Mouse (Mus musculus) MEL (cell line): ENCODE measurements at regions not wholly inside any gene's neighbourhood (a gene's known extent, or its start where the extent isn't known, plus 50 kb on each side); places are given as distances from the start of the nearest gene placed in this dataset.

ENCODE experiments used
- DNase-seq: peaks from one replicate; pipeline ENCODE4 v3.0.0; 2011; ENCODE audit warnings: low read depth, low spot score
- H3K27ac ChIP-seq: 2 replicates; pipeline ENCODE4 v1.5.1; 2012; ENCODE audit warnings: low read depth, mild to moderate bottlenecking, control low read depth, low read length, moderate library complexity; ENCODE audit not compliant: control insufficient read depth
- H3K27me3 ChIP-seq, 2 experiments: fragments of 150-350 bp in 1 of 2; sonication (generic) in 1 of 2; 2 replicates each; pipeline ENCODE4 v1.6.1; 2012; ENCODE audit warnings: low read length in 2 of 2, mild to moderate bottlenecking in 2 of 2, improper control_type of control experiment in 1 of 2, moderate library complexity in 1 of 2; ENCODE audit not compliant: insufficient read depth in 2 of 2, control insufficient read depth in 1 of 2
- H3K36me3 ChIP-seq, 2 experiments: 2 replicates each; pipeline ENCODE4 v1.6.1; 2012 to 2014; ENCODE audit warnings: low read length in 2 of 2, improper control_type of control experiment in 1 of 2, inconsistent platforms in 1 of 2, mild to moderate bottlenecking in 1 of 2; ENCODE audit not compliant: insufficient read depth in 2 of 2, control insufficient read depth in 1 of 2
- H3K4me1 ChIP-seq, 2 experiments: fragments of 150-350 bp in 1 of 2; sonication (generic) in 1 of 2; 2 replicates each; pipeline ENCODE4 v1.6.1; 2012; ENCODE audit warnings: low read length in 2 of 2, improper control_type of control experiment in 1 of 2, mild to moderate bottlenecking in 1 of 2; ENCODE audit not compliant: insufficient read depth in 2 of 2, control insufficient read depth in 1 of 2
- H3K4me3 ChIP-seq, 2 experiments: fragments of 150-350 bp in 1 of 2; sonication (generic) in 1 of 2; 2 replicates each; pipeline ENCODE4 v1.5.1; 2012; ENCODE audit warnings: low read depth in 2 of 2, low read length in 2 of 2, mild to moderate bottlenecking in 2 of 2, moderate library complexity in 2 of 2, control low read depth in 1 of 2, improper control_type of control experiment in 1 of 2; ENCODE audit not compliant: control insufficient read depth in 1 of 2, insufficient read depth in 1 of 2
- H3K79me2 ChIP-seq: 2 replicates; pipeline ENCODE4 v1.6.1; 2012; ENCODE audit warnings: mild to moderate bottlenecking, low read length, moderate library complexity; ENCODE audit not compliant: control insufficient read depth, poor library complexity, insufficient read depth
- H3K9ac ChIP-seq: 2 replicates; pipeline ENCODE4 v1.6.1; 2012; ENCODE audit warnings: low read depth, mild to moderate bottlenecking, control low read depth, low read length, moderate library complexity; ENCODE audit not compliant: control insufficient read depth, poor library complexity, severe bottlenecking
- H3K9me3 ChIP-seq: fragments of 150-350 bp; sonication (generic); replicated peaks from 2 replicates; pipeline ENCODE4 v1.6.1; 2012; ENCODE audit warnings: mild to moderate bottlenecking, low read length, improper control_type of control experiment, moderate library complexity; ENCODE audit not compliant: insufficient read depth
- CHD1 ChIP-seq: IDR thresholded peaks from 2 replicates; pipeline ENCODE4 v1.6.1; 2012; ENCODE audit warnings: low read depth, mild to moderate bottlenecking, inconsistent platforms, low read length, improper control_type of control experiment
- ELF1 ChIP-seq: IDR thresholded peaks from 2 replicates; pipeline ENCODE4 v1.6.1; 2014; ENCODE audit warnings: low read depth, mild to moderate bottlenecking, inconsistent platforms, low read length, improper control_type of control experiment, moderate library complexity
- HCFC1 ChIP-seq: IDR thresholded peaks from 2 replicates; pipeline ENCODE4 v1.6.1; 2012; ENCODE audit warnings: low read depth, mild to moderate bottlenecking, inconsistent platforms, low read length, improper control_type of control experiment, moderate library complexity
- JUND ChIP-seq: IDR thresholded peaks from 2 replicates; pipeline ENCODE4 v1.6.1; 2011; ENCODE audit warnings: low read depth, mild to moderate bottlenecking, improper control_type of control experiment, low read length
- KAT2A ChIP-seq: conservative IDR thresholded peaks from 2 replicates; pipeline ENCODE4 v1.6.1; 2012; ENCODE audit warnings: low read depth, low read length, improper control_type of control experiment, inconsistent platforms
- MAFK ChIP-seq: IDR thresholded peaks from 2 replicates; pipeline ENCODE4 v1.6.1; 2011; ENCODE audit warnings: low read depth, mild to moderate bottlenecking, low read length, improper control_type of control experiment, borderline replicate concordance
- NRF1 ChIP-seq: IDR thresholded peaks from 2 replicates; pipeline ENCODE4 v1.6.1; 2014; ENCODE audit warnings: low read depth, mild to moderate bottlenecking, inconsistent platforms, low read length, improper control_type of control experiment, moderate library complexity; ENCODE audit not compliant: poor library complexity, insufficient read depth, severe bottlenecking
- POLR2A ChIP-seq, 2 experiments: IDR thresholded peaks; 2 replicates each; pipeline ENCODE4 v1.6.1; 2011 to 2012; ENCODE audit warnings: low read length in 2 of 2, mild to moderate bottlenecking in 2 of 2, control low read depth in 1 of 2, improper control_type of control experiment in 1 of 2, low read depth in 1 of 2, moderate library complexity in 1 of 2; ENCODE audit not compliant: control insufficient read depth in 1 of 2, insufficient read depth in 1 of 2, poor library complexity in 1 of 2
- POLR2AphosphoS5 ChIP-seq: IDR thresholded peaks from 2 replicates; pipeline ENCODE4 v1.6.1; 2012; ENCODE audit warnings: low read depth, borderline replicate concordance, mild to moderate bottlenecking, inconsistent platforms, low read length, moderate library complexity, mixed read lengths
- TAL1 ChIP-seq: IDR thresholded peaks from 2 replicates; pipeline ENCODE4 v1.6.1; 2012; ENCODE audit warnings: mild to moderate bottlenecking, inconsistent platforms, low read length, moderate library complexity, mixed read lengths
- ZMIZ1 ChIP-seq: IDR thresholded peaks from 2 replicates; pipeline ENCODE4 v1.6.1; 2012; ENCODE audit warnings: low read depth, mild to moderate bottlenecking, inconsistent platforms, low read length, improper control_type of control experiment, moderate library complexity

DNA sequence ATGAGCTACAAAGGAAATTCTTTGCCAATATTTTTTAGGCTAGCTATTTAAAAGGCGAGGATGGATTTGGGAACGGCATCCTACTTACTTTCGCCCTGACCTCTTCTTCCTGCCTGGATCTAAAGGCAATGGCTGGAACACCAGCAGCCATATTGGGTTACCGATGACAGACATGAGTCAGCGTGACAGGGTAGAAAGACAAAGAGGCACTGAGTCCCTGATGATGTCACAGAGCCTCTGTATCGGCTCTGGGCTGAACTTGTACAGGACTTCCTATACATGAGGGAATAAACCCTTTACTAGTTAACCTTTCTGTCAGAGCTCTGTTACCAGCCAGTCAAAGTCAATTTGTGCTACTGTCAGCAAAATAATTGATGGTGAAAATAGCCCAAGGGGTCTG is 50.7 kb upstream of the Hmga2 start:
- TF ChIP-seq ELF1 (no peak), POLR2A (IDR thresholded peaks at IDR 0.05; ENCODE audit: control insufficient read depth in 1 of 2, insufficient read depth in 1 of 2, low read depth in 1 of 2, low read length in 2 of 2, poor library complexity in 1 of 2) (no peak), ZMIZ1 (no peak), CHD1 (no peak), NRF1 (no peak), MAFK (no peak; the same call in 1 of the 2 replicates), JUND (no peak), TAL1 (no peak), HCFC1 (no peak), KAT2A (no peak), POLR2AphosphoS5 (no peak)
- no peaks in the 10 kb centered on the region for H3K9me3 ChIP-seq
- no peaks in the 10 kb centered on the region for H3K79me2 ChIP-seq
- no peak overlapping the region for H3K9ac ChIP-seq
- H3K36me3 ChIP-seq = no peaks in the 10 kb centered on the region
- H3K4me3 ChIP-seq = no peak overlapping the region
- H3K27ac ChIP-seq = no peak overlapping the region
- H3K4me1 ChIP-seq = no peaks in the 10 kb centered on the region
- no peaks in the 10 kb centered on the region; a peak in 1 of 4 replicates for H3K27me3 ChIP-seq
- DNase-seq = no peak
